Mouse (Mus musculus): Measurements from ENCODE around the gene Prg3. TPM values are rescaled to one million over a fixed set of nuclear protein-coding genes. Genes with fewer than 3 reads are reported as not detected.

The Prg3 gene
- total and polyA plus RNA-seq, 3 experiments, result not detected

DNA sequence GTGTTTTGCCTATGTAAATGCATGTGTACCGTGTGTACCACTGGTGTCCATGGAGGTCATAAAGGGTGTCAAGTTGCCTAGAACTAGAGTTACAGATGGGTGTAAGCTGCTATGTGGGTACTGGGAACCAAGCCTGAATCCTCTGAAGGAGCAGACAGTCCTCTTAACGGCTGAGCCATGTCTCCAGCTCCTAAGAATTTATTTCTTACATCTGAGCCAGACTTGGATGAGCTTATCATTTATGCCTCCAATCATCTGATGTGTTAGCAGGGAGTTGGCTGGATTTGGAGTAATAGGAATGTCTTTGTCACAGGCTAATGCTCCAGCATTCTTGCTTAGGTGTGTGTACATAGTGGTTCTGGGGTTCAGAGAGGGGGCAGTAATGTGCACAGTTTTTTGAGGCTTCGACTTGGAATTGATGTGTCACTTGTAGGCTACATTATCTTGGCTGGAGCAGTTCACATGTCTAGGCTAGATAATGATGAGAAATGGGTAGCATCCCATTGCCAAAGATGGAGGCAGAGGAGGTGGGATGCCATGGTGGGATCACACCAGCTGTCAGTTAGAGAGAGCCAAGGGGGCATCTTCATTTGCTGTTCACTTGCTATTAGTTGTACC is 40.8 kb upstream of the Prg3 start:
- H3K4me3 ChIP-seq (replicated peaks in 1 of 3; ENCODE audit: low read depth in 2 of 3, low read length in 2 of 3, poor library complexity in 1 of 3), result no peak overlapping the region
- DNase-seq (ENCODE audit: extremely low read depth), result no peak
- TF ChIP-seq TCF12 (IDR thresholded peaks at IDR 0.05; ENCODE audit: low read depth, low read length), result no peak
- peaks cover 80 to 98% of the 10 kb centered on the region in 2 experiments for H3K36me3 ChIP-seq (replicated peaks in 1 of 2; ENCODE audit: control insufficient read depth in 1 of 2, insufficient read depth in 1 of 2, low read length in 1 of 2)
- H3K27me3 ChIP-seq (replicated peaks), result no peaks in the 10 kb centered on the region
- H3K79me2 ChIP-seq (replicated peaks; ENCODE audit: control insufficient read depth, extremely low read depth, insufficient read depth, poor library complexity, severe bottlenecking), result peaks cover 6% of the 10 kb centered on the region
- no peak overlapping the region for H3K9ac ChIP-seq (ENCODE audit: insufficient read depth, low read depth)
- H3K4me1 ChIP-seq (ENCODE audit: control insufficient read depth in 1 of 2, insufficient read depth in 2 of 2), result peaks cover 3 to 60% of the 10 kb centered on the region in 2 experiments; a peak in 2 of 4 replicates
- no peaks in the 10 kb centered on the region for H3K9me3 ChIP-seq (replicated peaks; ENCODE audit: low read length)
- H3K27ac ChIP-seq (ENCODE audit: insufficient read depth, low read depth), result no peak overlapping the region
- in situ Hi-C loops (cut with MboI; ENCODE audit: low pct_ligation_motif_present, low pct_unique_long_range_greater_than_20kb, low sequenced_read_pairs), result no loop called here
- no peak overlapping the region for H3K4me2 ChIP-seq (ENCODE audit: insufficient read depth, low read depth, poor library complexity, severe bottlenecking)
- dilution Hi-C loops (cut with MboI; ENCODE audit: extremely low pct_ligation_motif_present, extremely low pct_unique_long_range_greater_than_20kb, low sequenced_read_pairs), result no loop called here

DNA sequence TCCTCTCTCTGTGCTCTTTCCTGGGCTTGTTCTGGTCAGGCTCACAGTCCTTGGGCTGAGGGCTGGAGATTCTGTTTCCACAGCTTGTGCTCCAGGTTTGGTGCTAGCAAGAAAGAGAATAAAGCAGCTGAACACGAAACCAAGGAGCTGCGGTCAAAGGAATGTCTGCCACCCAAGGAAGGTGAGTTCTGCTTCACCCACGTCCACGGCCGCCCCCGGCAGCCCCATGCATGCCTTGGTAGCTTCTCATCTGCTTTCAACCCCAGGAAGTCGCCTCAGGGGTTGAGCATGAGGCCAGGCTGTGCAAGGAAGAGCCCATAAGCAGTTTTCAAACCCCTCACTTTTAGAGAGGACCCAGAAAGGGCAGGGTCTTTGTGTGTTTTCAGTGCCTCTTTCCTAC is 39.8 kb upstream of the Prg3 start:
- peaks cover 81 to 98% of the 10 kb centered on the region in 2 experiments for H3K36me3 ChIP-seq (replicated peaks in 1 of 2; ENCODE audit: control insufficient read depth in 1 of 2, insufficient read depth in 1 of 2, low read length in 1 of 2)
- H3K4me1 ChIP-seq (ENCODE audit: control insufficient read depth in 1 of 2, insufficient read depth in 2 of 2), result peaks cover 5 to 67% of the 10 kb centered on the region in 2 experiments; a peak in 3 of 4 replicates
- no peak overlapping the region for H3K27ac ChIP-seq (ENCODE audit: insufficient read depth, low read depth)
- DNase-seq (ENCODE audit: extremely low read depth), result no peak
- no peak overlapping the region for H3K4me3 ChIP-seq (replicated peaks in 1 of 3; ENCODE audit: low read depth in 2 of 3, low read length in 2 of 3, poor library complexity in 1 of 3)
- H3K79me2 ChIP-seq (replicated peaks; ENCODE audit: control insufficient read depth, extremely low read depth, insufficient read depth, poor library complexity, severe bottlenecking), result peaks cover 6% of the 10 kb centered on the region
- dilution Hi-C loops (cut with MboI; ENCODE audit: extremely low pct_ligation_motif_present, extremely low pct_unique_long_range_greater_than_20kb, low sequenced_read_pairs), result no loop called here
- H3K27me3 ChIP-seq (replicated peaks), result no peaks in the 10 kb centered on the region
- H3K4me2 ChIP-seq (ENCODE audit: insufficient read depth, low read depth, poor library complexity, severe bottlenecking), result no peak overlapping the region
- TF ChIP-seq ZNF384 (IDR thresholded peaks at IDR 0.05; ENCODE audit: low read depth, low read length), result no peak
- no peak for TF ChIP-seq MAZ (IDR thresholded peaks at IDR 0.05; ENCODE audit: low read depth, low read length)
- no peak for TF ChIP-seq NELFE (IDR thresholded peaks at IDR 0.05; ENCODE audit: low read depth, low read length)
- TF ChIP-seq ETS1 (conservative IDR thresholded peaks at IDR 0.05; ENCODE audit: low read depth, low read length), result no peak
- TF ChIP-seq CHD1 (IDR thresholded peaks at IDR 0.05; ENCODE audit: low read depth, low read length), result no peak
- TF ChIP-seq SMC3 (IDR thresholded peaks at IDR 0.05; ENCODE audit: low read depth, low read length), result no peak
- no peak for TF ChIP-seq CTCF (conservative IDR thresholded peaks at IDR 0.05 in 1 of 2, IDR thresholded peaks at IDR 0.05 in 1 of 2; ENCODE audit: low read depth in 2 of 2, low read length in 2 of 2)
- TF ChIP-seq EP300 (IDR thresholded peaks at IDR 0.05; ENCODE audit: low read length), result no peak
- TF ChIP-seq MYC (IDR thresholded peaks at IDR 0.05; ENCODE audit: low read depth, low read length), result no peak
- no peak for TF ChIP-seq BHLHE40 (IDR thresholded peaks at IDR 0.05; ENCODE audit: low read depth, low read length)
- TF ChIP-seq KAT2A (IDR thresholded peaks at IDR 0.05; ENCODE audit: insufficient replicate concordance, low read length), result no peak
- no peak for TF ChIP-seq RCOR1 (conservative IDR thresholded peaks at IDR 0.05; ENCODE audit: low read depth, low read length)
- TF ChIP-seq CHD2 (IDR thresholded peaks at IDR 0.05; ENCODE audit: low read length), result no peak
- no peak for TF ChIP-seq MXI1 (IDR thresholded peaks at IDR 0.05; ENCODE audit: low read depth, low read length)
- no peak for TF ChIP-seq GABPA (IDR thresholded peaks at IDR 0.05; ENCODE audit: insufficient replicate concordance, low read depth, low read length)
- no peaks in the 10 kb centered on the region for H3K9me3 ChIP-seq (replicated peaks; ENCODE audit: low read length)
- no peak overlapping the region for H3K9ac ChIP-seq (ENCODE audit: insufficient read depth, low read depth)
- in situ Hi-C loops (cut with MboI; ENCODE audit: low pct_ligation_motif_present, low pct_unique_long_range_greater_than_20kb, low sequenced_read_pairs), result no loop called here

Data from CH12.LX (cell line).